Mouse (Mus musculus): Measurements from ENCODE around the gene Rundc1.
"Not testable (repeated sequence)": the region's sequence is repeated elsewhere in the genome, so short reads cannot be mapped to it uniquely, and the experiment has no call there.

The Rundc1 gene

GRCm38 (mm10) chr11:101442760-101443159, 17.9 kb downstream of the Rundc1 start:
- no peak for DNase-seq (ENCODE audit: low read depth)

- DNase-seq (ENCODE audit: low read depth), result no peak
Measured at GRCm38 (mm10) chr11:101446319-101446718, 21.4 kb downstream of the Rundc1 start.

- DNase-seq (ENCODE audit: low read depth), result not testable (repeated sequence)
Measured at GRCm38 (mm10) chr11:101446860-101447259, 22.0 kb downstream of the Rundc1 start.

GRCm38 (mm10) chr11:101447786-101448185, 22.9 kb downstream of the Rundc1 start:
- DNase-seq (ENCODE audit: low read depth), result no peak

GRCm38 (mm10) chr11:101448274-101448746, 23.4 kb downstream of the Rundc1 start, which contains the start of gene Ifi35:
Gene Ifi35, plus strand, starts transcription at chr11:101448407.
- DNase-seq (ENCODE audit: low read depth), result peak; percentile 83

- no peak for DNase-seq (ENCODE audit: low read depth)
Measured at GRCm38 (mm10) chr11:101448899-101449298, 24.0 kb downstream of the Rundc1 start.

GRCm38 (mm10) chr11:101449596-101449995, 24.7 kb downstream of the Rundc1 start:
- DNase-seq (ENCODE audit: low read depth), result not testable (repeated sequence)

GRCm38 (mm10) chr11:101450394-101450793, 25.5 kb downstream of the Rundc1 start:
- DNase-seq (ENCODE audit: low read depth), result no peak

- DNase-seq (ENCODE audit: low read depth), result no peak
Measured at GRCm38 (mm10) chr11:101451536-101451935, 26.7 kb downstream of the Rundc1 start.

GRCm38 (mm10) chr11:101452093-101452774, 27.3 kb downstream of the Rundc1 start:
- no peak for DNase-seq (ENCODE audit: low read depth)

GRCm38 (mm10) chr11:101454702-101455101, 29.8 kb downstream of the Rundc1 start:
- DNase-seq (ENCODE audit: low read depth), result no peak

GRCm38 (mm10) chr11:101455627-101456026, 30.7 kb downstream of the Rundc1 start:
- no peak for DNase-seq (ENCODE audit: low read depth)

- DNase-seq (ENCODE audit: low read depth), result no peak
Measured at GRCm38 (mm10) chr11:101457631-101458030, 32.7 kb downstream of the Rundc1 start.

- no peak for DNase-seq (ENCODE audit: low read depth)
Measured at GRCm38 (mm10) chr11:101458217-101458616, 33.3 kb downstream of the Rundc1 start.

GRCm38 (mm10) chr11:101459716-101460115, 34.8 kb downstream of the Rundc1 start:
- DNase-seq (ENCODE audit: low read depth), result no peak

GRCm38 (mm10) chr11:101460321-101460720, 35.4 kb downstream of the Rundc1 start:
- DNase-seq (ENCODE audit: low read depth), result no peak

- no peak for DNase-seq (ENCODE audit: low read depth)
Measured at GRCm38 (mm10) chr11:101462141-101462540, 37.3 kb downstream of the Rundc1 start.

- no peak for DNase-seq (ENCODE audit: low read depth)
Measured at GRCm38 (mm10) chr11:101462583-101463440, 37.9 kb downstream of the Rundc1 start.

GRCm38 (mm10) chr11:101464211-101465100, 39.6 kb downstream of the Rundc1 start, which contains the start of gene Rnd2:
Gene Rnd2, plus strand, starts transcription at chr11:101464999.
- no peak for DNase-seq (ENCODE audit: low read depth)

GRCm38 (mm10) chr11:101465101-101465868, 40.4 kb downstream of the Rundc1 start:
- no peak for DNase-seq (ENCODE audit: low read depth)
